Mouse (Mus musculus) lung, postnatal 14 days (tissue): ENCODE results near the gene 1700016C15Rik.
A peak's percentile ranks its signal among the peaks of the same experiment; 100 is the strongest.

Source experiments
- DNase-seq: peaks from one replicate; pipeline ENCODE4 v3.0.0; 2021

The 1700016C15Rik gene

GRCm38 (mm10) chr1:177729043-177730024 lies at the start of gene 1700016C15Rik:
Gene 1700016C15Rik, plus strand, starts transcription at chr1:177729814.
- no peak for DNase-seq

- DNase-seq, result peak; percentile 14
Measured at GRCm38 (mm10) chr1:177681239-177681638, 48.4 kb upstream of the 1700016C15Rik start.

DNA sequence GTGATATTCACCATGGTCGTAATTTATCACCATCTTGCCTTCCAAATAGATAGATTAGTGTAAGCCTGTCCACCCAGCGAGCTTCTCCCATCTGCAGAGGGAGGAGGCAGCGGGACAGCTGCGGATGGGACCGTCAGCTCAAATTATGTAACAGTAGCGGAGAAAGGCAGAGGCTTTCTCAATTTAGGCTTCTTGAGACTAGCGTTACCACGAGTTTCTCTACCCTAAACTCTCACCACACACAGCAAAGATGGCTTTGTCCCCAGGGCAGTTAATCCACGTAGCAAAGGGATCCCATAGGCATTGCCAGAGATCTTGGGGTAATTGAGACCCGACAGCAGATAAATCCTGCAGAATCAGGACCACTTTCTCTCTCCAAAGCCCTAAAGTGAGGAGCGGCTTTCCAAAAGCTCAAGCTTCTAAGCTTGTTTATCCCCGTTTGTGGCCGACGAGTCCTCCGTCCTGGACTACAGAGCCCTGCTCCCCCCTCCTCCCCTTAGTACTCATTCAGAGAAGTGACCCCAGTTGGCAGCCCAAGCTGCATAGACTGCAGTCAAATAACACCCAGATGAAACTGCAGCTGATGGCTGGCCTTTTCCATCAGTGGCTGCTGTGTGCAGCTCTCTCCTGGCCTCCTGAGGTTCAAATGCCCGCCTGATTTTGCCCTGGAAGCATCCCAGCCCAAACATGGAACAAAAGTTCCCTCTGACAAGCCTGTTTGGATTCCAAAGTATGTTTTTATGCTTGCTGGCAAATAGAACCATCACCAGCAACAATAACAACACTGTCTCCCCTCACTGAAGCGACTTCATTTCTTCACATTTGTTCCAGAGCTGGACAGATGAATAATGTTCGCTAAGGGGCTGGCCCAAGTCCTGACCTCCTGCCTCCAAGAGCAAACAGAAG lies 45.4 kb upstream of the 1700016C15Rik start:
- DNase-seq, result no peak

- peak; percentile 22 for DNase-seq
Measured at GRCm38 (mm10) chr1:177684901-177685300, 44.7 kb upstream of the 1700016C15Rik start.

- DNase-seq, result no peak
Measured at GRCm38 (mm10) chr1:177686137-177686536, 43.5 kb upstream of the 1700016C15Rik start.

- peak; percentile 38 for DNase-seq
Measured at GRCm38 (mm10) chr1:177686982-177687381, 42.6 kb upstream of the 1700016C15Rik start.

- no peak for DNase-seq
Measured at GRCm38 (mm10) chr1:177692491-177692890, 37.1 kb upstream of the 1700016C15Rik start.

- no peak for DNase-seq
Measured at GRCm38 (mm10) chr1:177693486-177694252, 35.9 kb upstream of the 1700016C15Rik start.

- no peak for DNase-seq
Measured at GRCm38 (mm10) chr1:177700560-177700959, 29.1 kb upstream of the 1700016C15Rik start.

DNA sequence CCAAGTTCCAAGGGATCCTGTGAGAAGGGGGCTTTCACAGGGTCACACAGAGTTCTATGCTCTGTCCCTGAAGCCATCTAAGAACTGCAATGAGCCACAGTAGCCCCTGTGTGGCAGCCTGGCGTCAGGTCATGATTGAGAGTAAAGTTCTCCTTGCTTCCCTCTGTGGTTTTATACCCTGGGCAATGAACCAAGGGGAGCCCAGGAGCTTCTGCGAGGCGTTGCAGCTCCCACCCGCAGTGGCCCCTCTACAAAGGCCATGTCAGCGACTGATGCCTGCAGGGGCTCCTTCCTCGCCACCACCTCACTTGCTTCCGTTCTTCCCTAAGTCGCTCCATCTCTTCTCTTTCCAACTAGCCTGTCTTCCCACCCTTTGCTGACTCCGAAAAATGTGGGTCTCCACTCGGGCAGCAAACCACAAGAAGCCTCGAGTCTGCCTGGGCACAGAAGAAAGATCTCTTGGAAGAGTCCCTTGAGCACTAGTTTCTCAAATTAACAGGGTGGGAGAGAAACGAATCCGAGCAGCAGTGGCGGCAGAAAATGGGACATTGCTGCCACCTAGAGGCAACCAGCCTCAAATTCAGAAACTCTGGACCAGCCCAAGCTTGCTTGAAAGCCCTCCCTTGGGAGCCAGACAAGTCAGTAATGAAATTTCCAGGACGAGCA lies 27.0 kb upstream of the 1700016C15Rik start:
- peak; percentile 77 for DNase-seq

- no peak for DNase-seq
Measured at GRCm38 (mm10) chr1:177703147-177703807, 26.3 kb upstream of the 1700016C15Rik start.

GRCm38 (mm10) chr1:177705204-177705603 lies 24.4 kb upstream of the 1700016C15Rik start:
- no peak for DNase-seq

GRCm38 (mm10) chr1:177707571-177707970 lies 22.0 kb upstream of the 1700016C15Rik start:
- DNase-seq, result no peak

GRCm38 (mm10) chr1:177708583-177709055 lies 21.0 kb upstream of the 1700016C15Rik start:
- peak; percentile 35 for DNase-seq

DNA sequence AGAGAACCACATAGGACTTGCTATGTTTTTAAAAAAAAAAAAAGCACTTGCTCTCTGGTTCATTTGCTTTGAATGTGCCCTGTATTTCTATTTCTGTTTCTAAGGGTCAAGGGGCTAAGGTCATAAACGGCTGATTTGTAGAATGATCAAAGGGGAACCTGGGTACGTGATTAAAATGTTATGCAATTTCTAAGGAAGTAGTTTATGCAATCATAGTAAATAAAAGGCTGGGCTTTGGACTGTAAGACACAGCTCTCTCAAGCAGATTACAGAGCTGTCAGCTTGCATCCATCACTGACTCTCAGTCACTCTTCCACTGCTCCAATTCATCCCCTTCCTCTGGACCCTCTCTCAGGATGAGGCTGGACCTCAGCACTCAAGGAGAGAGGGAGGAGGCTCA lies 18.6 kb upstream of the 1700016C15Rik start:
- no peak for DNase-seq

DNA sequence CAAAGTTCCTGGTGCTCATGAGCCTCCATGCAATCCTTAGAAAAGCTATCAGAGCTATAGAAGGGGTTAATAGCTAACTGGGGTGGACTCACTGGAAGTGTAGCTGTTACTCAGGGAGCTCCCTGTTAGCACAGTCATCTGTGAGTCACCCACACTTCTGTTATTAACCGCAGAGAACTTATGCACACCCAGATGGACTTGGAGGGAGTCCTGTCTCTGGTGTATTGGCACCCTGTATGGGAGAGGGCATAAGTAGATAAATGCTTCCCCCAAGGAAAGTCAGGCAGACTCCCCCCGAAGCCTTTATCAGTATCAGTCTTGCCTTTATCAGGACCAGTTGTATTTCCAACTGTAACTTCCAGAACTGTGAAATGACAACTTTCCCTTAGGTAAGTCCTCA lies 18.2 kb upstream of the 1700016C15Rik start:
- DNase-seq, result no peak

DNA sequence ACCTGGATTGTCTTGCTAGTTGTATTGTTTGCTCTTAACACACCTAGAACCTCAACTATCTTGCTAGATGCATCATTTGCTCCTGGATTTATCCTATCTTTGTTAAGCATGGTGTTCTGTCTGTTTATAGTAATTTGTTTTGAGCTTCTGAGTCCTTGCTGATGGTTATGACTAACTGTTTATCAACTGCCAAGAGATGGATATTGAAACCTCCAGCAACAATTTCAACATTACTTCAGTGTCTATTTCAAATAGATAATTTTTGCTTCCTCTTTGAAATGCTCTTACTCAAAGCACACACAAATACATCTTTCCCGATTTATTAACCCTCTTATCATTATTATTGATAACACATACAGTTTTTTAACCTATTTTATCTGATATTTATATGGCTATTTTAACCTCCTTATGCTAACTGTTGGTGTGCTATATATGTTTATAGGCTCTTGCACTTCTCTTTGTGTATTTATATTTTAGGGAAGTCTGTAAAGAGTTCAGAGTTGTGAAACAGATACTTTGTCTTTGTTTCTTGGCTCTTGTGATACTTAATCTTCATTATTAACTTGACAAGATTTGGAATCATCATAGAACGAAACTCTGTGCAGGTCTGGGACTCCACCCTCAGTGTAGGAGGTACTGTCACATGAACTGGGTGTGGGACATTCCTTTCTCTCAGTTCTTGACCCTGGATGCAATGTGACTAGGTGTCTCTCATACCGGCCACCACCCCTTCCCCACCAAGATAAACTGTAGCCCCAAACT lies 15.8 kb upstream of the 1700016C15Rik start:
- no peak for DNase-seq

DNA sequence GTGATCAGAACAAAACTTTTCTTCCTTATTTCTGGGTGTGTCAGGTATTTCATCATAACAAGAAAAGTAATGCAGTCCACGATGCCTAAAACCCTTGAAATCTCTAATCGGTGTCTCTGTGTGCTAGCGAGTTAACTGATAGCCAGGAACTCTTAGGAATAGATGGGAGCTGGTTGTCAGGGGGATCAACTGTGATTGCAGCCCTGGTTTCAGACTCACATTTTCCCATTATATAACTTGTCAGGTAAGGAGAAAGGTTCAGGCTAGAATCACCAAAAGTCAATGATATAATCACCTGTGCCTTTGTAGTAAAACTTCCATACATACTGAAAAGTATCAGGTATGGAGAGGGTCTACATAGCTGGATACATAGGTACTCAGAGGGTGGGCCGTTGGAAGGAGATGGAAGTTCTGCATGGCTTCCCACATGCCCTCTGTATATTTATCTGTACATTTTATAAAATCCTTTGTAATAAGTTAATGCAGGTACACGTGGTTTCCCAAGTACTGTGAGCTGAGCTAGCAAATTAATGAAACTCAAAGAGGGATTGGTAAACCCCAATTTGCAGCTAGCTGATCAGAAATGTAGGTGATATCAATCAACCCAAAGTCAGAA lies 15.1 kb upstream of the 1700016C15Rik start:
- DNase-seq, result no peak

DNA sequence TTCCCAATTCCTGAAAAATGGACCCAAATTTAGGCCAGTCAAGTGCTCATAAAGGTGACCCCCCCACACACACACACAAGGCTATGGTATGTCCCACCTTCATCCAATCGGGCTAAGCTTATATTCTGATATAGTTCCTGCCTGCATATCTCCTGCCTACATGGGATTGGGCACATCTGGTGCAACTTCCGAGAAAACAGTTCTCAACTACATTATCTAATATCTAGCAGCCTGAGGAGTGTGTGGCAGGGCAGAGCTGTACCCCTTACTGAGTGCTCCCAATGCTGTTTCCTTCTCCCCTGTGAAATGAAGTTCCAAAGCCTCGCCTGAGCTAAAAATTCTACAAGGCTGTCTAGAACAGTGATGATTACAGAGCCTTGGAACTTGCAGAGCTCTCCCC lies 13.2 kb upstream of the 1700016C15Rik start:
- no peak for DNase-seq
